In genomic region chr1:80030224-80030623, GRCm38 (mm10) we compare ENCODE assay signal across 13 mouse cellular contexts.
DNase-seq lines count a peak whose midpoint lies in the region; ATAC-seq and TF ChIP-seq lines count a peak whose summit lies in the region.
"Had no signal": no experiment of that assay in that cellular context is flagged by ENCODE, and none has a peak within 500 bp of the region (broad histone marks: within the 10 kb centered on the region; RNA-seq: fewer than 3 reads in every experiment).

No protein-coding gene starts in this region.

- no peak overlapping the region for H3K27ac ChIP-seq in lung, embryonic 14.5 days (ENCODE audit: low read depth)
- H3K27ac ChIP-seq: hindbrain, embryonic 15.5 days had no signal

- TF ChIP-seq POLR2A in lung, adult 2 months (IDR thresholded peaks at IDR 0.05; ENCODE audit: borderline replicate concordance, extremely low read depth, low read depth, low read length), result no peak

- no peak overlapping the region for H3K4me2 ChIP-seq in lung, embryonic 14.5 days
- H3K4me2 ChIP-seq: hindbrain, embryonic 15.5 days had no signal

- no peaks in the 10 kb centered on the region for H3K9me3 ChIP-seq in lung, embryonic 14.5 days (ENCODE audit: low read depth, low read length)
- H3K9me3 ChIP-seq in erythroblast, embryonic 14.5 days (ENCODE audit: control insufficient read depth, low read length), result no peaks in the 10 kb centered on the region
- H3K9me3 ChIP-seq: hindbrain, embryonic 15.5 days had no signal

- no peak for DNase-seq in lung, embryonic 14.5 days
- no peak for DNase-seq in lung, adult 2 months
- peak; percentile 88 for DNase-seq in c-Kit-negative CD71-positive TER-119-positive erythroid progenitor cells, embryonic 14.5 days (ENCODE audit: low read depth, low spot score)
- DNase-seq in right cerebral cortex, adult 18-20 months, result no peak
- DNase-seq: forebrain, postnatal 0 days; kidney, postnatal 10 days; lung, adult 18-20 months; thymus, postnatal 14 days had no signal

- peaks cover 11% of the 10 kb centered on the region for H3K4me1 ChIP-seq in lung, embryonic 14.5 days (ENCODE audit: insufficient read depth)
- peaks cover 2% of the 10 kb centered on the region; the same call in 1 of the 2 replicates for H3K4me1 ChIP-seq in lung, adult 2 months (ENCODE audit: control insufficient read depth, insufficient read depth, low read length)
- H3K4me1 ChIP-seq in erythroblast, embryonic 14.5 days (ENCODE audit: control insufficient read depth), result peaks cover 63% of the 10 kb centered on the region

- peak; percentile 33; the same call in 1 of the 2 replicates for ATAC-seq in lung, embryonic 14.5 days (ENCODE audit: insufficient read depth)
- peak; percentile 97 for ATAC-seq in megakaryocyte-erythroid progenitor cell, adult 5-6 weeks (replicated peaks; ENCODE audit: low FRiP score, low TSS enrichment, poor library complexity, severe bottlenecking)
- ATAC-seq in monocyte, adult 5-6 weeks (replicated peaks; ENCODE audit: insufficient number of reproducible peaks, low FRiP score, low TSS enrichment, poor library complexity, severe bottlenecking), result no peak
- ATAC-seq: forebrain, postnatal 0 days had no signal

- H3K36me3 ChIP-seq in lung, embryonic 14.5 days (ENCODE audit: insufficient read depth), result no peaks in the 10 kb centered on the region
- H3K36me3 ChIP-seq in erythroblast, embryonic 14.5 days (ENCODE audit: control insufficient read depth), result peaks cover 2% of the 10 kb centered on the region; the same call in 1 of the 2 replicates
- H3K36me3 ChIP-seq: hindbrain, embryonic 15.5 days had no signal

- H3K4me3 ChIP-seq in lung, embryonic 14.5 days (ENCODE audit: low read depth, low read length), result no peak overlapping the region
- no peak overlapping the region for H3K4me3 ChIP-seq in lung, adult 2 months (replicated peaks; ENCODE audit: extremely low read depth, low read depth, low read length)
- peak overlapping the region; percentile 58 for H3K4me3 ChIP-seq in erythroblast, embryonic 14.5 days (replicated peaks)
- H3K4me3 ChIP-seq: hindbrain, embryonic 15.5 days had no signal

- H3K9ac ChIP-seq in lung, embryonic 14.5 days, result no peak overlapping the region
- H3K9ac ChIP-seq: forebrain, postnatal 0 days; hindbrain, embryonic 15.5 days had no signal

- no peak for TF ChIP-seq CTCF in lung, embryonic 14.5 days (IDR thresholded peaks at IDR 0.05; ENCODE audit: low read depth)
- no peak for TF ChIP-seq CTCF in lung, adult 2 months (IDR thresholded peaks at IDR 0.05; ENCODE audit: insufficient read depth, low read length)

- 74% methylated on average over 3 of the region's 3 CpGs for WGBS in lung, embryonic 14.5 days
- WGBS in lung, adult 2 months, result 63% methylated on average over 3 of the region's 3 CpGs

- H3K27me3 ChIP-seq in lung, embryonic 14.5 days (ENCODE audit: insufficient read depth, low read length), result no peaks in the 10 kb centered on the region
- no peaks in the 10 kb centered on the region for H3K27me3 ChIP-seq in erythroblast, embryonic 14.5 days (ENCODE audit: control insufficient read depth)
- H3K27me3 ChIP-seq: CH12.LX; hindbrain, embryonic 15.5 days had no signal
